8 mouse cellular contexts compared by ENCODE assay signal in genomic region chr11:102408344-102408876, GRCm38 (mm10). TPM values are rescaled to one million over a fixed set of nuclear protein-coding genes. Genes with fewer than 3 reads are reported as not detected.
DNase-seq lines count a peak whose midpoint lies in the region; ATAC-seq lines count a peak whose summit lies in the region.

No protein-coding gene starts in this region.

- peak overlapping the region; percentile 98 for H3K27ac ChIP-seq in heart, embryonic 10.5 days
- H3K27ac ChIP-seq in kidney, embryonic 15.5 days = peak overlapping the region; percentile 95

- peak overlapping the region; percentile 89 for H3K4me3 ChIP-seq in heart, embryonic 10.5 days
- peak overlapping the region; percentile 80 for H3K4me3 ChIP-seq in kidney, embryonic 15.5 days (replicated peaks)

- under 1% methylated on average over 32 of the region's 32 CpGs for WGBS in heart, embryonic 10.5 days
- under 1% methylated on average over 32 of the region's 32 CpGs for WGBS in kidney, embryonic 15.5 days

- ATAC-seq in erythroblast, adult 5-6 weeks (replicated peaks; ENCODE audit: low FRiP score, poor library complexity, severe bottlenecking) = peak; percentile 78
- ATAC-seq in kidney, embryonic 15.5 days (replicated peaks; ENCODE audit: low FRiP score) = peak; percentile 92
- ATAC-seq in monocyte, adult 5-6 weeks (replicated peaks; ENCODE audit: insufficient number of reproducible peaks, low FRiP score, low TSS enrichment, poor library complexity, severe bottlenecking) = peak; percentile 92

- peak overlapping the region; percentile 80 for H3K4me2 ChIP-seq in kidney, embryonic 15.5 days

- H3K9ac ChIP-seq in kidney, embryonic 15.5 days = peak overlapping the region; percentile 89

- DNase-seq in B cell, adult 2 months = peak; percentile 96 to 97
- DNase-seq in brain, adult 2 months (ENCODE audit: low read depth, low spot score) = peak; percentile 100
- DNase-seq in heart, embryonic 10.5 days (ENCODE audit: low spot score) = peak; percentile 100
- DNase-seq in liver = peak; percentile 98
- peak; percentile 96 for DNase-seq in spleen, postnatal 4 days (ENCODE audit: low spot score in 2 of 2)

- no peaks in the 10 kb centered on the region for H3K9me3 ChIP-seq in heart, embryonic 10.5 days
- no peaks in the 10 kb centered on the region for H3K9me3 ChIP-seq in kidney, embryonic 15.5 days (replicated peaks)

- H3K36me3 ChIP-seq in heart, embryonic 10.5 days = peaks cover 23% of the 10 kb centered on the region
- H3K36me3 ChIP-seq in kidney, embryonic 15.5 days = peaks cover 17% of the 10 kb centered on the region

- peaks cover 5% of the 10 kb centered on the region; the same call in 1 of the 2 replicates for H3K27me3 ChIP-seq in heart, embryonic 10.5 days (ENCODE audit: insufficient read depth, poor library complexity, severe bottlenecking)
- H3K27me3 ChIP-seq in kidney, embryonic 15.5 days = no peaks in the 10 kb centered on the region

- peaks cover 44% of the 10 kb centered on the region for H3K4me1 ChIP-seq in heart, embryonic 10.5 days
- H3K4me1 ChIP-seq in kidney, embryonic 15.5 days = peaks cover 55% of the 10 kb centered on the region

RNA-seq across cellular contexts. Expression of gene Slc25a39, which starts 0.7 kb away (rescaled TPM):
- total RNA-seq in erythroblast, adult 5-6 weeks (2015; ENCODE audit: low replicate concordance) = 461 and 462 TPM in 2 replicates
- 236 and 290 TPM in 2 replicates for total RNA-seq in erythroblast, adult 5-6 weeks (2017; ENCODE audit: low replicate concordance)
- 313 and 314 TPM in 2 replicates for polyA plus RNA-seq in heart, embryonic 10.5 days (2016; fragmentation: Nextera tagmentation; extraction: Ambion mirVana)
- 271 and 298 TPM in 2 replicates for polyA plus RNA-seq in kidney, embryonic 15.5 days (2015; fragmentation: Nextera tagmentation; extraction: Ambion mirVana)
- total RNA-seq in monocyte, adult 5-6 weeks (2017) = 20.2 to 30.1 TPM (median 25.0 TPM) in 3 replicates

RNA-seq across cellular contexts. Expression of gene Rundc3a, which starts 15.2 kb away (rescaled TPM):
- 3.1 TPM in 1 of 2 replicates, not detected in the other for total RNA-seq in erythroblast, adult 5-6 weeks (2015; ENCODE audit: low replicate concordance)
- 2.7 and 7.5 TPM in 2 replicates for total RNA-seq in erythroblast, adult 5-6 weeks (2017; ENCODE audit: low replicate concordance)
- 0.74 and 1.8 TPM in 2 replicates for polyA plus RNA-seq in heart, embryonic 10.5 days (2016; fragmentation: Nextera tagmentation; extraction: Ambion mirVana)
- 2.5 and 4.9 TPM in 2 replicates for polyA plus RNA-seq in kidney, embryonic 15.5 days (2015; fragmentation: Nextera tagmentation; extraction: Ambion mirVana)
- total RNA-seq in monocyte, adult 5-6 weeks (2017) = 4.8 TPM in 1 of 3 replicates, not detected in the others

RNA-seq across cellular contexts. Expression of gene Grn, which starts 21.7 kb away (rescaled TPM):
- total RNA-seq in erythroblast, adult 5-6 weeks (2015; ENCODE audit: low replicate concordance) = 85.7 and 90.1 TPM in 2 replicates
- 26.3 and 56.1 TPM in 2 replicates for total RNA-seq in erythroblast, adult 5-6 weeks (2017; ENCODE audit: low replicate concordance)
- polyA plus RNA-seq in heart, embryonic 10.5 days (2016; fragmentation: Nextera tagmentation; extraction: Ambion mirVana) = 109 and 151 TPM in 2 replicates
- polyA plus RNA-seq in kidney, embryonic 15.5 days (2015; fragmentation: Nextera tagmentation; extraction: Ambion mirVana) = 151 and 172 TPM in 2 replicates
- 62.3 to 97.9 TPM (median 97.8 TPM) in 3 replicates for total RNA-seq in monocyte, adult 5-6 weeks (2017)

RNA-seq across cellular contexts. Expression of gene Fam171a2, which starts 39.1 kb away (rescaled TPM):
- not detected in 2 replicates for total RNA-seq in erythroblast, adult 5-6 weeks (2015; ENCODE audit: low replicate concordance)
- total RNA-seq in erythroblast, adult 5-6 weeks (2017; ENCODE audit: low replicate concordance) = not detected in 2 replicates
- 1.7 and 3.6 TPM in 2 replicates for polyA plus RNA-seq in heart, embryonic 10.5 days (2016; fragmentation: Nextera tagmentation; extraction: Ambion mirVana)
- polyA plus RNA-seq in kidney, embryonic 15.5 days (2015; fragmentation: Nextera tagmentation; extraction: Ambion mirVana) = 6.9 and 7.1 TPM in 2 replicates
- total RNA-seq in monocyte, adult 5-6 weeks (2017) = not detected in 3 replicates

RNA-seq across cellular contexts. Expression of gene Slc4a1, which starts 42.4 kb away (rescaled TPM):
- 4,977 and 5,433 TPM in 2 replicates for total RNA-seq in erythroblast, adult 5-6 weeks (2015; ENCODE audit: low replicate concordance)
- total RNA-seq in erythroblast, adult 5-6 weeks (2017; ENCODE audit: low replicate concordance) = 6,454 and 7,565 TPM in 2 replicates
- 88.9 and 128 TPM in 2 replicates for polyA plus RNA-seq in heart, embryonic 10.5 days (2016; fragmentation: Nextera tagmentation; extraction: Ambion mirVana)
- polyA plus RNA-seq in kidney, embryonic 15.5 days (2015; fragmentation: Nextera tagmentation; extraction: Ambion mirVana) = 12.8 and 20.2 TPM in 2 replicates
- total RNA-seq in monocyte, adult 5-6 weeks (2017) = 2.2 to 10.4 TPM (median 8.0 TPM) in 3 replicates

Comparison
In these comparisons a context has a peak if more than half of its experiments do, and no peak if none do; other contexts are left out.
1. Peak in every context shown above with its lines: DNase-seq, ATAC-seq, H3K4me3 ChIP-seq and H3K27ac ChIP-seq.